Mouse (Mus musculus) kidney, adult 2 months (tissue): ENCODE measurements at regions not wholly inside any gene's neighbourhood (a gene's known extent, or its start where the extent isn't known, plus 50 kb on each side); places are given as distances from the start of the nearest gene placed in this dataset.

ENCODE experiments used
- DNase-seq: peaks from one replicate; pipeline ENCODE4 v3.0.0; 2021
- H3K27ac ChIP-seq: fragments of 200-500 bp; 2 replicates; pipeline ENCODE4 v1.5.1; 2012; ENCODE audit warnings: low read depth, low read length, control low read depth, inconsistent platforms; ENCODE audit not compliant: insufficient read depth
- H3K27me3 ChIP-seq: fragments of 200-500 bp; replicated peaks from 2 replicates; pipeline ENCODE4 v1.6.1; 2012; ENCODE audit warnings: mild to moderate bottlenecking, moderate library complexity, low read length, inconsistent platforms; ENCODE audit not compliant: control insufficient read depth, insufficient read depth
- H3K36me3 ChIP-seq: fragments of 200-500 bp; 2 replicates; pipeline ENCODE4 v1.6.1; 2012; ENCODE audit warnings: mild to moderate bottlenecking, moderate library complexity, low read length, inconsistent platforms; ENCODE audit not compliant: control insufficient read depth, insufficient read depth
- H3K4me1 ChIP-seq: fragments of 200-500 bp; 2 replicates; pipeline ENCODE4 v1.6.1; 2011; ENCODE audit warnings: low read length; ENCODE audit not compliant: control insufficient read depth, insufficient read depth
- H3K4me3 ChIP-seq: fragments of 200-500 bp; 2 replicates; pipeline ENCODE4 v1.5.1; 2011; ENCODE audit warnings: mild to moderate bottlenecking, low read depth, low read length, control low read depth; ENCODE audit not compliant: insufficient read depth
- CTCF ChIP-seq: fragments of 200-500 bp; conservative IDR thresholded peaks from 2 replicates; pipeline ENCODE4 v1.5.1; 2011; ENCODE audit warnings: low read depth, mild to moderate bottlenecking, control low read depth, low read length, moderate library complexity, mixed read lengths; ENCODE audit not compliant: insufficient read depth, insufficient read length
- POLR2A ChIP-seq: fragments of 200-500 bp; IDR thresholded peaks from one replicate; pipeline ENCODE4 v1.6.1; 2011; ENCODE audit warnings: low read depth, low read length, control low read depth
- WGBS: fragments of 180-500 bp; shearing (Covaris S2); methylation state at CpG from one replicate; pipeline ENCODE4 v1.1.7; 2018; 5-methylcytosine and 5-hydroxymethylcytosine counted together

- H3K27ac ChIP-seq, result no peak overlapping the region
- no peak overlapping the region for H3K4me3 ChIP-seq
- H3K27me3 ChIP-seq, result no peaks in the 10 kb centered on the region
- TF ChIP-seq CTCF (no peak), POLR2A (no peak)
- peaks cover 6% of the 10 kb centered on the region for H3K4me1 ChIP-seq
- 94% methylated on average over 4 of the region's 4 CpGs for WGBS
- DNase-seq, result no peak
- no peaks in the 10 kb centered on the region for H3K36me3 ChIP-seq
Observed at GRCm38 (mm10) chr1:57612171-57612570, 161.8 kb upstream of the Spats2l start.

DNA sequence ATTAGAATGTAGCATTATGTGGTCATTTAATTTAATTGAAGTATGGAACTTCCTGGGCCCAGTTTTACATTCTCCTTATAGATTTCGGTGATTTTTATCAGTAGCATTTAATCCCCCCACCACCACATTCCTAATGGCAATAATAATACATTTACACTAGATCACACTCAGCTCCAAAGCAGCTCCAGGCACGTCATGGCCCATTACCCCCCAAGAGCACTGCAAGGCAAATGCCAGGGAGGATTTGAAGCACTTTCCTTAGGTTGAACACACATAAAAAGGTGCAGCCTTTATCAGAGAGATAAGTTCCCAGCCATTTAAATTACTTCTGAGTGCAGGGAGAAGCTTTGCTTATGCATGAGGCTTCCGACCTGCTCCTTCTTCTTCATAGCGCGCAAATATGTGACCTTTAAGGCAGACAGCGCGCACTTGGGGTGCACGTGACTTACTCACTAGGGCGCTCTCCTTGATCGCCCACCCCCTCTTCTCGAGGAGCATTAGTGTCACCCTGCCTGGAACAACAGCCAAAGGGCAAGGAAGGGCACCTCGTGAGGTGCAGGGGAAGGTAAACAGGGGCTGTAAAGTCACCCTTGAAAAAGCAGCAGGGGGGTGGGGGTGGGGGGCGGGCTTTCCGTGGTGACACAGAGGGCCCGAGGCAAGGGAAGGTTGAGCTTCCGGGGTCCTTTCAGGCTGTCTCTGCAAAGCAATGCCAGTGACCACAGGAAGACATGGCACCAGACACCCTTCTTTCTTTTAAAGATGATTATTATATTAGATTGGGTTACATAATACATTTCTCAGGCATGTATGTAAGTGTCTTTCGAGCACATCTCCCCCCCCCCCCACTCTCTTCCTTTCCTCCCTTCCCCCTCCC is 160.8 kb upstream of the Spats2l start:
- Histone ChIP-seq H3K4me3 (peak overlapping the region; percentile 45; the same call in 1 of the 2 replicates), H3K36me3 (no peaks in the 10 kb centered on the region), H3K4me1 (peaks cover 6% of the 10 kb centered on the region), H3K27me3 (no peaks in the 10 kb centered on the region), H3K27ac (no peak overlapping the region)
- peak; percentile 32 for DNase-seq
- TF ChIP-seq CTCF (no peak), POLR2A (no peak)
- WGBS, result 26% methylated on average over 17 of the region's 17 CpGs

GRCm38 (mm10) chr1:57615155-57615554 is 158.8 kb upstream of the Spats2l start:
- TF ChIP-seq POLR2A, result no peak
- no peak for TF ChIP-seq CTCF
- no peak for DNase-seq
- no peaks in the 10 kb centered on the region for H3K27me3 ChIP-seq
- H3K27ac ChIP-seq, result no peak overlapping the region
- H3K36me3 ChIP-seq, result no peaks in the 10 kb centered on the region
- H3K4me1 ChIP-seq, result peaks cover 6% of the 10 kb centered on the region
- no peak overlapping the region for H3K4me3 ChIP-seq

- H3K27ac ChIP-seq, result no peak overlapping the region
- no peaks in the 10 kb centered on the region for H3K36me3 ChIP-seq
- peaks cover 6% of the 10 kb centered on the region for H3K4me1 ChIP-seq
- no peak overlapping the region for H3K4me3 ChIP-seq
- H3K27me3 ChIP-seq, result no peaks in the 10 kb centered on the region
- peak; percentile 65 for DNase-seq
- WGBS, result 42% methylated on average over 3 of the region's 3 CpGs
- TF ChIP-seq POLR2A (no peak), CTCF (no peak)
Observed at GRCm38 (mm10) chr1:57617316-57617715, 156.6 kb upstream of the Spats2l start.

DNA sequence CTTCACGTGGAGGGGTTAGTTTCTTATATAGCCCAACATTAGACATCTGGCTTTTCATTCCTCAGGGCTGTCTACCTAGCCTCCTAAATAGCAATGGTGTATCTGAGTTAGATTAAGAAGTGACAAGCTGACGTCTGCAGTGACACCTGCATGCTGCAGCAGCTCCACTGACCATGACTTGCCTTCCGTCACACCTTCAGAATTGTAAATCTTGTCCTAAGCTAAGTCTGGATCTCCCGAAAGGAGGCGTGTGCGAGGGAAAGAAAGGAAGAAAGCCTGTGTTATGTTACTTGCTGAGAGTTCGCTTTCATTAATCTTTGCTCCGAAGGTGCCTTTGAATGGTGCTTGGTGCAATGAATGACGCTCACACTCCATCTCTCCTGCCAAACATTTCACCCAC is 151.4 kb upstream of the Spats2l start:
- H3K36me3 ChIP-seq, result no peaks in the 10 kb centered on the region
- no peak overlapping the region for H3K4me3 ChIP-seq
- TF ChIP-seq CTCF (no peak), POLR2A (no peak)
- 65% methylated on average over 9 of the region's 9 CpGs for WGBS
- no peak for DNase-seq
- H3K27me3 ChIP-seq, result no peaks in the 10 kb centered on the region
- no peak overlapping the region for H3K27ac ChIP-seq
- H3K4me1 ChIP-seq, result no peaks in the 10 kb centered on the region; the same call in 1 of the 2 replicates

DNA sequence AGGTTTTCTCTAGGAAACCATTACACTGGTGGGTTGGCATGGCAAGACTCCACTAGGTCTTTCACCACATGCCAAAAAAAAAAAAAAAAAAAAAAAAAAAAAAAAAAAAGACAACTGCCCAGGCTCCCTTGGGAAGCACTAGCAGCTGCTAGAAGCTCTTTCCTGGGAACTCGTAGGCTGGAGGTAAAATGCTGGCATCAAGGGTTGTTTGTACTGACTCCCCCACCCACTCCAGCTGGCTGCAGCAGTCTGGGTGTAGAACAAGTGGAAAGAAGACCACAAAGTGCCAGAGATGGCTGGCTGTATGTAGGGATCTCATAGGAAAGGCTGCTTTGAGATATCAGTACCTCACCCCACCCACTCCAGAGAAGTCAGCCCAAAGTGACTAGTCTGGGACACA is 140.0 kb upstream of the Spats2l start:
- no peaks in the 10 kb centered on the region for H3K36me3 ChIP-seq
- 57% methylated on average over 1 of the region's 1 CpGs for WGBS
- no peaks in the 10 kb centered on the region for H3K27me3 ChIP-seq
- no peak for TF ChIP-seq POLR2A
- no peak for TF ChIP-seq CTCF
- DNase-seq, result no peak
- H3K27ac ChIP-seq, result no peak overlapping the region
- H3K4me1 ChIP-seq, result no peaks in the 10 kb centered on the region
- no peak overlapping the region for H3K4me3 ChIP-seq

DNA sequence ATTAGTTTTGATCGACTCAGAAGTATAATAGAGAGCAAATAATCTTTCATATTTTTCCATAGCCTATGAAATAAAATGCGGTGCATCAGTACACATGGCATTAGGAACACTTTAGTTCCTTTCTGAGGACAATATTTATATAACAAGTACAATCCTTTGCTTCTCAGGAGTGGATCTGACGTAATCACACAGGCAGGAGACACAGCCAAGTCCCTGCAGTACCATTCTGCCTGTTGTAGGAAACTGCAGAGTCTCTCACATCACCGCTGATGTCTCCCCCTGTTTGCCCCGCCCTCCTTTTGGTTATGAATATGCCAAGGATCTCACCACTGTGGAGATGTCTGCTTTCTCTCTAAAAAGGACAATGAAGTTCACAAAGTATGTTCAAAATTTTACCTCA is 131.8 kb upstream of the Spats2l start:
- no peaks in the 10 kb centered on the region for H3K4me1 ChIP-seq
- no peak for DNase-seq
- 90% methylated on average over 5 of the region's 5 CpGs for WGBS
- TF ChIP-seq POLR2A (no peak), CTCF (no peak)
- no peaks in the 10 kb centered on the region for H3K36me3 ChIP-seq
- no peak overlapping the region for H3K4me3 ChIP-seq
- H3K27ac ChIP-seq, result no peak overlapping the region
- H3K27me3 ChIP-seq, result no peaks in the 10 kb centered on the region
